Mouse (Mus musculus): ENCODE results near the gene Rela.

GRCm38 (mm10) chr19:5636571-5637041 lies 677 bp upstream of the Rela start:
- TF ChIP-seq CTCF (conservative IDR thresholded peaks at IDR 0.05; ENCODE audit: low read length) (no peak), POU5F1 (IDR thresholded peaks at IDR 0.05; ENCODE audit: borderline replicate concordance, low read length) (no peak), NANOG (IDR thresholded peaks at IDR 0.05; ENCODE audit: borderline replicate concordance, low read length) (no peak)

Data from E14TG2a.4 (cell line).